In the genomic region with DNA sequence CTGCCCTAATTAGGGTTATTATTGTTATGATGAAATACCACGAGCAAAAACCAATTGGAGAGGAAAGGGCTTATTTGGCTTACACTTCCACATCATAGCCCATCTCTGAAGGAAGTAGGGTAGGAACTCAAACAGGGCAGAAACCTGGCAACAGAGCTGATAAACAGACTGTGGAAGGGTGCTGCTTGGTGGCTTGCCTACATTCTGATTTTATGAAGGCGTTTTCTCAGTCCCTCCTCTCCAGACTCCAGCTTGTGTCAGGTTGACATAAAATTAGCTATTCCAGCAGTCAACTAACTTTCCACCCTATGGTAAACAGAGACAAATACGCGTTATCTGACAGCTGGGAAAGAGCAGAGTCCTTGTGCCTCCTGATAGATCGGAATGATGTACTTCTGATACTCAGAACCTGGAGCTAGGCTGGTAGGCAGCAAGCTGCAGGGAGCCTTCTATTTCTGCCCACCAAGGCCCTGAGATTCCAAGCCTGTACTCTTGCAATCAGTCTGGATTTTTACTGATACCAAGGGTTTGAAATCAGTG, we compare ENCODE assay signal across 25 mouse cellular contexts. TPM values are rescaled to one million over a fixed set of nuclear protein-coding genes. Genes with fewer than 3 reads are reported as not detected.
DNase-seq lines count a peak whose midpoint lies in the region; ATAC-seq and TF ChIP-seq lines count a peak whose summit lies in the region.
"Had no signal": no experiment of that assay in that cellular context is flagged by ENCODE, and none has a peak within 500 bp of the region (broad histone marks: within the 10 kb centered on the region; RNA-seq: fewer than 3 reads in every experiment).

No protein-coding gene starts in this region.

- H3K9ac ChIP-seq in liver, embryonic 13.5 days = no peak overlapping the region
- H3K9ac ChIP-seq in liver, postnatal 0 days (replicated peaks) = no peak overlapping the region

- TF ChIP-seq CTCF in liver, postnatal 0 days (IDR thresholded peaks at IDR 0.05; ENCODE audit: low read depth) = no peak

- no peaks in the 10 kb centered on the region for H3K27me3 ChIP-seq in liver, embryonic 13.5 days
- no peaks in the 10 kb centered on the region for H3K27me3 ChIP-seq in liver, postnatal 0 days (ENCODE audit: insufficient read depth, low read length)
- H3K27me3 ChIP-seq in heart, embryonic 10.5 days (ENCODE audit: insufficient read depth, poor library complexity, severe bottlenecking) = no peaks in the 10 kb centered on the region
- H3K27me3 ChIP-seq: heart, embryonic 15.5 days; midbrain, embryonic 12.5 days; neural tube, embryonic 12.5 days had no signal

- WGBS in liver, embryonic 13.5 days (ENCODE audit: insufficient replicate concordance) = 40% methylated on average over 5 of the region's 5 CpGs
- WGBS in liver, postnatal 0 days (ENCODE audit: insufficient replicate concordance) = 40% methylated on average over 5 of the region's 5 CpGs
- WGBS in heart, embryonic 10.5 days = 59% methylated on average over 5 of the region's 5 CpGs

- H3K27ac ChIP-seq in liver, embryonic 13.5 days = no peak overlapping the region
- H3K27ac ChIP-seq in liver, postnatal 0 days (ENCODE audit: low read depth) = no peak overlapping the region
- H3K27ac ChIP-seq in heart, embryonic 10.5 days = no peak overlapping the region
- H3K27ac ChIP-seq: neural tube, embryonic 12.5 days had no signal

- TF ChIP-seq EP300 in liver, postnatal 0 days (IDR thresholded peaks at IDR 0.05; ENCODE audit: low read depth) = no peak

- DNase-seq in heart, adult 11 months = peak; percentile 56
- DNase-seq in heart, postnatal 4 days = no peak
- no peak for DNase-seq in liver, embryonic 13.5 days
- no peak for DNase-seq in liver, postnatal 0 days
- DNase-seq in T-cell, adult 2 months (ENCODE audit: low spot score) = peak; percentile 9
- DNase-seq in naive thymus-derived CD4-positive, alpha-beta T cell, adult 2 months (ENCODE audit: low read depth) = peak; percentile 42
- no peak for DNase-seq in heart, embryonic 10.5 days (ENCODE audit: low spot score)
- DNase-seq: kidney, adult 8-10 months; kidney, postnatal 25 days; lung, embryonic 14.5 days; thymus, postnatal 4 days had no signal

- H3K4me2 ChIP-seq in liver, embryonic 13.5 days = peak overlapping the region; percentile 97; the same call in 1 of the 2 replicates
- H3K4me2 ChIP-seq in liver, postnatal 0 days (ENCODE audit: low read depth, low read length) = no peak overlapping the region

- no peaks in the 10 kb centered on the region for H3K9me3 ChIP-seq in liver, embryonic 13.5 days (replicated peaks)
- no peaks in the 10 kb centered on the region for H3K9me3 ChIP-seq in liver, postnatal 0 days (ENCODE audit: low read length)
- no peaks in the 10 kb centered on the region for H3K9me3 ChIP-seq in heart, embryonic 10.5 days
- H3K9me3 ChIP-seq: forebrain, embryonic 13.5 days; heart, embryonic 15.5 days; hindbrain, embryonic 10.5 days; midbrain, embryonic 12.5 days; neural tube, embryonic 12.5 days had no signal

- H3K4me3 ChIP-seq in liver, embryonic 13.5 days (replicated peaks) = no peak overlapping the region
- no peak overlapping the region for H3K4me3 ChIP-seq in liver, postnatal 0 days (ENCODE audit: low read depth, low read length)
- H3K4me3 ChIP-seq in heart, embryonic 10.5 days = no peak overlapping the region

- no peak for ATAC-seq in liver, embryonic 13.5 days (ENCODE audit: low read depth)
- ATAC-seq in liver, postnatal 0 days = no peak

- H3K4me1 ChIP-seq in liver, embryonic 13.5 days (replicated peaks) = peaks cover 65% of the 10 kb centered on the region
- H3K4me1 ChIP-seq in liver, postnatal 0 days (ENCODE audit: insufficient read depth) = peaks cover 58% of the 10 kb centered on the region
- H3K4me1 ChIP-seq in heart, embryonic 10.5 days = peaks cover 39% of the 10 kb centered on the region
- H3K4me1 ChIP-seq: neural tube, embryonic 12.5 days had no signal

- H3K36me3 ChIP-seq in liver, embryonic 13.5 days = no peaks in the 10 kb centered on the region
- H3K36me3 ChIP-seq in liver, postnatal 0 days (replicated peaks; ENCODE audit: insufficient read depth, low read length) = no peaks in the 10 kb centered on the region
- no peaks in the 10 kb centered on the region for H3K36me3 ChIP-seq in heart, embryonic 10.5 days
- H3K36me3 ChIP-seq: heart, embryonic 15.5 days; hindbrain, embryonic 10.5 days; midbrain, embryonic 12.5 days; neural tube, embryonic 12.5 days had no signal

RNA-seq across cellular contexts. Expression of gene Fam213a, which starts 1.2 kb away (rescaled TPM):
- total RNA-seq in heart, postnatal 4 days (2021) = 10 to 100 TPM; 15.3 to 17.3 TPM
- 67.9 and 78.3 TPM in 2 replicates for polyA plus RNA-seq in liver, embryonic 13.5 days (2015; fragmentation: Nextera tagmentation; extraction: Ambion mirVana)
- 80.4 and 85.0 TPM in 2 replicates for polyA plus RNA-seq in liver, postnatal 0 days (2015; fragmentation: Nextera tagmentation; extraction: Ambion mirVana)
- 76.8 and 81.5 TPM in 2 replicates for polyA plus RNA-seq in heart, embryonic 10.5 days (2016; fragmentation: Nextera tagmentation; extraction: Ambion mirVana)

RNA-seq across cellular contexts. Expression of gene Tspan14, which starts 48.2 kb away (rescaled TPM):
- 10 to 100 TPM; 25.9 to 28.6 TPM for total RNA-seq in heart, postnatal 4 days (2021)
- polyA plus RNA-seq in liver, embryonic 13.5 days (2015; fragmentation: Nextera tagmentation; extraction: Ambion mirVana) = 32.9 and 37.5 TPM in 2 replicates
- polyA plus RNA-seq in liver, postnatal 0 days (2015; fragmentation: Nextera tagmentation; extraction: Ambion mirVana) = 22.0 and 24.9 TPM in 2 replicates
- polyA plus RNA-seq in heart, embryonic 10.5 days (2016; fragmentation: Nextera tagmentation; extraction: Ambion mirVana) = 42.3 and 58.6 TPM in 2 replicates

RNA-seq across cellular contexts. Expression of gene Dydc2, which starts 54.2 kb away (rescaled TPM):
- total RNA-seq in heart, postnatal 4 days (2021) = not detected
- not detected in 2 replicates for polyA plus RNA-seq in liver, embryonic 13.5 days (2015; fragmentation: Nextera tagmentation; extraction: Ambion mirVana)
- polyA plus RNA-seq in liver, postnatal 0 days (2015; fragmentation: Nextera tagmentation; extraction: Ambion mirVana) = not detected in 2 replicates
- polyA plus RNA-seq in heart, embryonic 10.5 days (2016; fragmentation: Nextera tagmentation; extraction: Ambion mirVana) = 0.44 and 0.65 TPM in 2 replicates
- total RNA-seq: ES-E14; gastrocnemius, adult 18-20 months; granulocyte monocyte progenitor cell, adult 5-6 weeks had no signal
- polyA plus RNA-seq: heart, embryonic 15.5 days; inflammation-experienced regulatory T-cells, adult 6 months; limb, embryonic 11.5 days; lung, embryonic 14.5 days; macrophage; neural tube, embryonic 12.5 days had no signal

RNA-seq across cellular contexts. Expression of gene Dydc1, which starts 57.9 kb away (rescaled TPM):
- not detected for total RNA-seq in heart, postnatal 4 days (2021)
- polyA plus RNA-seq in liver, embryonic 13.5 days (2015; fragmentation: Nextera tagmentation; extraction: Ambion mirVana) = not detected in 2 replicates
- not detected in 2 replicates for polyA plus RNA-seq in liver, postnatal 0 days (2015; fragmentation: Nextera tagmentation; extraction: Ambion mirVana)
- polyA plus RNA-seq in heart, embryonic 10.5 days (2016; fragmentation: Nextera tagmentation; extraction: Ambion mirVana) = not detected in 2 replicates
- total RNA-seq: adrenal gland, adult 18-20 months; ES-E14; gastrocnemius, adult 18-20 months; granulocyte monocyte progenitor cell, adult 5-6 weeks; layer of hippocampus, postnatal 25 days had no signal
- polyA plus RNA-seq: C2C12; heart, embryonic 15.5 days; hindbrain, embryonic 10.5 days; inflammation-experienced regulatory T-cells, adult 6 months; limb, embryonic 11.5 days; lung, embryonic 14.5 days; macrophage; midbrain, embryonic 12.5 days; neural tube, embryonic 12.5 days had no signal

Comparison
In these comparisons a context has a peak if more than half of its experiments do, and no peak if none do; other contexts are left out.
1. DNase-seq: peak in heart, adult 11 months (single experiment), T-cell, adult 2 months (single experiment) and naive thymus-derived CD4-positive, alpha-beta T cell, adult 2 months (single experiment); none in heart, postnatal 4 days (single experiment), liver, embryonic 13.5 days (single experiment), liver, postnatal 0 days (single experiment) and heart, embryonic 10.5 days (single experiment).